ENCODE assay signal across 9 mouse cellular contexts in the genomic region with DNA sequence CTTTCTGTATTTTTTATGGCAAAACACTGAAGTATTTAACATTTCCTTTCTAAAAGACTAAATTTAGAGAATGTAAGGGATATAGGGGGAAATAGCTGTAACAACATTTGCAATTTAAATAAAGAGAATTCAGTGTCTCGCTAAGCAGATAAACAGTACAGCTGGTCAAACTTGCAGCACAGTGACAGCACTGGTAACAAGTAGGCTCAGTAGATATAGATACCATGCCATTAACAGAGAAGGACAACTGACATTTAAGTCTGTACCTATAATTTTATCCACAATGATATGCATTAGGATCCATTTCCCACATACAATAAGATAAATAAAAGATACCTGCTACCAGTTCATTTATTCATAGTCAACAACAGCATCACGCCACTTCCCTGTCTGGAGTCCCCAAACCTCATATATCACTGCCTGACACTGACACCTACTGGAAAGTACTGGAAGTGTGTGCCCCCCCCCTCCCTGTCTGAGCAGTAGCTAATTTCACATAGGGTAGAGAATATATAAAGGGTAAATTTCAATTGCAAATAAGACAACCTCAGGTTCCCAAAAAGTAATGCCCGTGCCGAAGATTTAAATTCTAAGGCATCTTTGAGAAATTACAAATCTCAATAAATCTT.
DNase-seq lines count a peak whose midpoint lies in the region; ATAC-seq lines count a peak whose summit lies in the region.
"Had no signal": no experiment of that assay in that cellular context is flagged by ENCODE, and none has a peak within 500 bp of the region (broad histone marks: within the 10 kb centered on the region; RNA-seq: fewer than 3 reads in every experiment).

No protein-coding gene starts in this region.

- no peak for DNase-seq in kidney, adult 11 months
- DNase-seq in MN1 (ENCODE audit: low spot score) = peak; percentile 65
- peak; percentile 81 for DNase-seq in embryo, embryonic 10.5 days (ENCODE audit: low spot score)
- DNase-seq in limb, embryonic 11.5 days (ENCODE audit: low spot score) = peak; percentile 75
- DNase-seq in neural tube, embryonic 11.5 days (ENCODE audit: low spot score) = peak; percentile 71
- no peak for DNase-seq in spleen, adult 12 weeks (ENCODE audit: low spot score)

- 0 out of 2 replicates have a peak, but pooled peaks have one; percentile 75 for ATAC-seq in kidney, embryonic 14.5 days (ENCODE audit: low FRiP score, low TSS enrichment)
- ATAC-seq in hindbrain, embryonic 13.5 days (ENCODE audit: low FRiP score) = peak; percentile 87
- peak; percentile 68; the same call in 1 of the 2 replicates for ATAC-seq in limb, embryonic 11.5 days (ENCODE audit: insufficient number of reproducible peaks, low FRiP score, low TSS enrichment, low read depth)
- peak; percentile 61; the same call in 1 of the 2 replicates for ATAC-seq in neural tube, embryonic 11.5 days (ENCODE audit: insufficient read depth, low FRiP score, low TSS enrichment)

- no peaks in the 10 kb centered on the region for H3K27me3 ChIP-seq in kidney, embryonic 14.5 days (ENCODE audit: control insufficient read depth, insufficient read depth, low read length)
- H3K27me3 ChIP-seq in hindbrain, embryonic 13.5 days = no peaks in the 10 kb centered on the region
- no peaks in the 10 kb centered on the region for H3K27me3 ChIP-seq in limb, embryonic 11.5 days (ENCODE audit: control insufficient read depth, insufficient read depth, low read length)
- H3K27me3 ChIP-seq in neural tube, embryonic 11.5 days (ENCODE audit: control insufficient read depth, insufficient read depth, low read length) = no peaks in the 10 kb centered on the region
- H3K27me3 ChIP-seq: embryonic facial prominence, embryonic 15.5 days had no signal

- no peak overlapping the region for H3K27ac ChIP-seq in kidney, embryonic 14.5 days (ENCODE audit: low read depth, low read length)
- no peak overlapping the region for H3K27ac ChIP-seq in hindbrain, embryonic 13.5 days
- H3K27ac ChIP-seq in limb, embryonic 11.5 days (replicated peaks; ENCODE audit: low read depth, low read length) = no peak overlapping the region
- no peak overlapping the region for H3K27ac ChIP-seq in neural tube, embryonic 11.5 days (ENCODE audit: low read depth, low read length)
- H3K27ac ChIP-seq: embryonic facial prominence, embryonic 15.5 days had no signal

- no peak overlapping the region for H3K9ac ChIP-seq in kidney, embryonic 14.5 days (ENCODE audit: low read depth, low read length)
- H3K9ac ChIP-seq in hindbrain, embryonic 13.5 days = no peak overlapping the region
- no peak overlapping the region for H3K9ac ChIP-seq in limb, embryonic 11.5 days (ENCODE audit: low read length)
- H3K9ac ChIP-seq in neural tube, embryonic 11.5 days (ENCODE audit: low read length) = no peak overlapping the region
- H3K9ac ChIP-seq: embryonic facial prominence, embryonic 15.5 days had no signal

- H3K36me3 ChIP-seq in kidney, embryonic 14.5 days (ENCODE audit: control insufficient read depth, insufficient read depth, low read length) = no peaks in the 10 kb centered on the region
- H3K36me3 ChIP-seq in hindbrain, embryonic 13.5 days = no peaks in the 10 kb centered on the region
- no peaks in the 10 kb centered on the region for H3K36me3 ChIP-seq in limb, embryonic 11.5 days (ENCODE audit: control insufficient read depth, insufficient read depth, low read length)
- H3K36me3 ChIP-seq in neural tube, embryonic 11.5 days (ENCODE audit: control insufficient read depth, insufficient read depth, low read length) = no peaks in the 10 kb centered on the region
- H3K36me3 ChIP-seq: embryonic facial prominence, embryonic 15.5 days had no signal

- 39% methylated on average over 4 of the region's 4 CpGs for WGBS in kidney, embryonic 14.5 days
- 18% methylated on average over 4 of the region's 4 CpGs for WGBS in hindbrain, embryonic 13.5 days
- WGBS in limb, embryonic 11.5 days = 41% methylated on average over 4 of the region's 4 CpGs
- 24% methylated on average over 4 of the region's 4 CpGs for WGBS in neural tube, embryonic 11.5 days

- H3K4me3 ChIP-seq in kidney, embryonic 14.5 days (ENCODE audit: low read length) = no peak overlapping the region
- peak overlapping the region; percentile 19 for H3K4me3 ChIP-seq in hindbrain, embryonic 13.5 days
- no peak overlapping the region for H3K4me3 ChIP-seq in limb, embryonic 11.5 days (ENCODE audit: low read depth, low read length)
- H3K4me3 ChIP-seq in neural tube, embryonic 11.5 days (ENCODE audit: low read depth, low read length) = no peak overlapping the region
- H3K4me3 ChIP-seq: embryonic facial prominence, embryonic 15.5 days had no signal

- H3K4me1 ChIP-seq in kidney, embryonic 14.5 days (ENCODE audit: control insufficient read depth, insufficient read depth, low read length) = peaks cover 5% of the 10 kb centered on the region; the same call in 1 of the 2 replicates
- H3K4me1 ChIP-seq in hindbrain, embryonic 13.5 days (replicated peaks) = peaks cover 13% of the 10 kb centered on the region; the same call in 1 of the 2 replicates
- 0 out of 2 replicates have a peak, but pooled peaks cover 2% of the 10 kb centered on the region for H3K4me1 ChIP-seq in limb, embryonic 11.5 days (ENCODE audit: control insufficient read depth, insufficient read depth, low read length)
- H3K4me1 ChIP-seq in neural tube, embryonic 11.5 days (ENCODE audit: control insufficient read depth, insufficient read depth, low read length) = 0 out of 2 replicates have a peak, but pooled peaks cover 3% of the 10 kb centered on the region

- no peaks in the 10 kb centered on the region for H3K9me3 ChIP-seq in kidney, embryonic 14.5 days (ENCODE audit: control insufficient read depth, low read length)
- H3K9me3 ChIP-seq in hindbrain, embryonic 13.5 days = no peaks in the 10 kb centered on the region
- no peaks in the 10 kb centered on the region for H3K9me3 ChIP-seq in limb, embryonic 11.5 days (ENCODE audit: control insufficient read depth, low read length)
- no peaks in the 10 kb centered on the region for H3K9me3 ChIP-seq in neural tube, embryonic 11.5 days (ENCODE audit: control insufficient read depth, low read length)
- H3K9me3 ChIP-seq: embryonic facial prominence, embryonic 15.5 days had no signal

- no peak overlapping the region for H3K4me2 ChIP-seq in kidney, embryonic 14.5 days (replicated peaks; ENCODE audit: low read depth, low read length)
- H3K4me2 ChIP-seq in hindbrain, embryonic 13.5 days = peak overlapping the region; percentile 36
- no peak overlapping the region for H3K4me2 ChIP-seq in limb, embryonic 11.5 days (ENCODE audit: low read depth, severe bottlenecking)
- H3K4me2 ChIP-seq in neural tube, embryonic 11.5 days (ENCODE audit: low read depth) = no peak overlapping the region
- H3K4me2 ChIP-seq: embryonic facial prominence, embryonic 15.5 days had no signal

Comparison
In these comparisons a context has a peak if more than half of its experiments do, and no peak if none do; other contexts are left out.
1. DNase-seq: peak in MN1 (single experiment), embryo, embryonic 10.5 days (single experiment), limb, embryonic 11.5 days (single experiment) and neural tube, embryonic 11.5 days (single experiment); none in kidney, adult 11 months (single experiment) and spleen, adult 12 weeks (single experiment).
2. Peak in every context shown above with its lines, with median percentiles within 50 percentile points of each other: ATAC-seq.